Mouse (Mus musculus) MEL (cell line): ENCODE measurements around the gene Eml6. TPM values are rescaled to one million over a fixed set of nuclear protein-coding genes. Genes with fewer than 3 reads are reported as not detected.

ENCODE experiments used
- DNase-seq: peaks from one replicate; pipeline ENCODE4 v3.0.0; 2011; ENCODE audit warnings: low read depth, low spot score
- H3K27ac ChIP-seq: 2 replicates; pipeline ENCODE4 v1.5.1; 2012; ENCODE audit warnings: low read depth, mild to moderate bottlenecking, control low read depth, low read length, moderate library complexity; ENCODE audit not compliant: control insufficient read depth
- H3K27me3 ChIP-seq, 2 experiments: fragments of 150-350 bp in 1 of 2; sonication (generic) in 1 of 2; 2 replicates each; pipeline ENCODE4 v1.6.1; 2012; ENCODE audit warnings: low read length in 2 of 2, mild to moderate bottlenecking in 2 of 2, improper control_type of control experiment in 1 of 2, moderate library complexity in 1 of 2; ENCODE audit not compliant: insufficient read depth in 2 of 2, control insufficient read depth in 1 of 2
- H3K36me3 ChIP-seq, 2 experiments: 2 replicates each; pipeline ENCODE4 v1.6.1; 2012 to 2014; ENCODE audit warnings: low read length in 2 of 2, improper control_type of control experiment in 1 of 2, inconsistent platforms in 1 of 2, mild to moderate bottlenecking in 1 of 2; ENCODE audit not compliant: insufficient read depth in 2 of 2, control insufficient read depth in 1 of 2
- H3K4me1 ChIP-seq, 2 experiments: fragments of 150-350 bp in 1 of 2; sonication (generic) in 1 of 2; 2 replicates each; pipeline ENCODE4 v1.6.1; 2012; ENCODE audit warnings: low read length in 2 of 2, improper control_type of control experiment in 1 of 2, mild to moderate bottlenecking in 1 of 2; ENCODE audit not compliant: insufficient read depth in 2 of 2, control insufficient read depth in 1 of 2
- H3K4me3 ChIP-seq, 2 experiments: fragments of 150-350 bp in 1 of 2; sonication (generic) in 1 of 2; 2 replicates each; pipeline ENCODE4 v1.5.1; 2012; ENCODE audit warnings: low read depth in 2 of 2, low read length in 2 of 2, mild to moderate bottlenecking in 2 of 2, moderate library complexity in 2 of 2, control low read depth in 1 of 2, improper control_type of control experiment in 1 of 2; ENCODE audit not compliant: control insufficient read depth in 1 of 2, insufficient read depth in 1 of 2
- H3K79me2 ChIP-seq: 2 replicates; pipeline ENCODE4 v1.6.1; 2012; ENCODE audit warnings: mild to moderate bottlenecking, low read length, moderate library complexity; ENCODE audit not compliant: control insufficient read depth, poor library complexity, insufficient read depth
- H3K9ac ChIP-seq: 2 replicates; pipeline ENCODE4 v1.6.1; 2012; ENCODE audit warnings: low read depth, mild to moderate bottlenecking, control low read depth, low read length, moderate library complexity; ENCODE audit not compliant: control insufficient read depth, poor library complexity, severe bottlenecking
- H3K9me3 ChIP-seq: fragments of 150-350 bp; sonication (generic); replicated peaks from 2 replicates; pipeline ENCODE4 v1.6.1; 2012; ENCODE audit warnings: mild to moderate bottlenecking, low read length, improper control_type of control experiment, moderate library complexity; ENCODE audit not compliant: insufficient read depth
- BHLHE40 ChIP-seq: IDR thresholded peaks from 2 replicates; pipeline ENCODE4 v1.6.1; 2012; ENCODE audit warnings: low read depth, mild to moderate bottlenecking, inconsistent platforms, low read length, improper control_type of control experiment, borderline replicate concordance
- CTCF ChIP-seq, 3 experiments: IDR thresholded peaks in 2 of 3; conservative IDR thresholded peaks in 1 of 3; 2 replicates each; pipeline ENCODE4 v1.5.1; 2011 to 2012; ENCODE audit warnings: low read length in 3 of 3, low read depth in 2 of 3, mild to moderate bottlenecking in 2 of 3, improper control_type of control experiment in 1 of 3, inconsistent platforms in 1 of 3, mixed read lengths in 1 of 3, moderate library complexity in 1 of 3; ENCODE audit not compliant: control insufficient read depth in 1 of 3, insufficient read depth in 1 of 3, poor library complexity in 1 of 3, severe bottlenecking in 1 of 3
- E2F4 ChIP-seq: IDR thresholded peaks from 2 replicates; pipeline ENCODE4 v1.6.1; 2011; ENCODE audit warnings: low read depth, low read length, improper control_type of control experiment, borderline replicate concordance
- ETS1 ChIP-seq: IDR thresholded peaks from 2 replicates; pipeline ENCODE4 v1.6.1; 2012; ENCODE audit warnings: low read depth, mild to moderate bottlenecking, inconsistent platforms, low read length, improper control_type of control experiment, moderate library complexity
- GABPA ChIP-seq: IDR thresholded peaks from 2 replicates; pipeline ENCODE4 v1.6.1; 2012; ENCODE audit warnings: low read depth, mild to moderate bottlenecking, inconsistent platforms, low read length, improper control_type of control experiment, moderate library complexity
- MAX ChIP-seq: IDR thresholded peaks from 2 replicates; pipeline ENCODE4 v1.6.1; 2011; ENCODE audit warnings: low read length, improper control_type of control experiment
- MEF2A ChIP-seq: IDR thresholded peaks from 2 replicates; pipeline ENCODE4 v1.6.1; 2014; ENCODE audit warnings: low read depth, mild to moderate bottlenecking, inconsistent platforms, low read length, improper control_type of control experiment; ENCODE audit not compliant: poor library complexity, insufficient replicate concordance, severe bottlenecking; ENCODE audit errors: extremely low read depth
- NELFE ChIP-seq: IDR thresholded peaks from 2 replicates; pipeline ENCODE4 v1.6.1; 2011; ENCODE audit warnings: low read depth, low read length, improper control_type of control experiment
- NRF1 ChIP-seq: IDR thresholded peaks from 2 replicates; pipeline ENCODE4 v1.6.1; 2014; ENCODE audit warnings: low read depth, mild to moderate bottlenecking, inconsistent platforms, low read length, improper control_type of control experiment, moderate library complexity; ENCODE audit not compliant: poor library complexity, insufficient read depth, severe bottlenecking
- POLR2A ChIP-seq, 2 experiments: IDR thresholded peaks; 2 replicates each; pipeline ENCODE4 v1.6.1; 2011 to 2012; ENCODE audit warnings: low read length in 2 of 2, mild to moderate bottlenecking in 2 of 2, control low read depth in 1 of 2, improper control_type of control experiment in 1 of 2, low read depth in 1 of 2, moderate library complexity in 1 of 2; ENCODE audit not compliant: control insufficient read depth in 1 of 2, insufficient read depth in 1 of 2, poor library complexity in 1 of 2
- POLR2AphosphoS5 ChIP-seq: IDR thresholded peaks from 2 replicates; pipeline ENCODE4 v1.6.1; 2012; ENCODE audit warnings: low read depth, borderline replicate concordance, mild to moderate bottlenecking, inconsistent platforms, low read length, moderate library complexity, mixed read lengths
- RAD21 ChIP-seq: IDR thresholded peaks from 2 replicates; pipeline ENCODE4 v1.6.1; 2011; ENCODE audit warnings: mild to moderate bottlenecking, low read depth, low read length, improper control_type of control experiment
- SIN3A ChIP-seq: IDR thresholded peaks from 2 replicates; pipeline ENCODE4 v1.6.1; 2012; ENCODE audit warnings: low read length, improper control_type of control experiment, inconsistent platforms
- SMC3 ChIP-seq: IDR thresholded peaks from 2 replicates; pipeline ENCODE4 v1.6.1; 2011; ENCODE audit warnings: low read depth, low read length, improper control_type of control experiment
- TAL1 ChIP-seq: IDR thresholded peaks from 2 replicates; pipeline ENCODE4 v1.6.1; 2012; ENCODE audit warnings: mild to moderate bottlenecking, inconsistent platforms, low read length, moderate library complexity, mixed read lengths
- TCF12 ChIP-seq: IDR thresholded peaks from 2 replicates; pipeline ENCODE4 v1.6.1; 2014; ENCODE audit warnings: low read depth, mild to moderate bottlenecking, inconsistent platforms, low read length, improper control_type of control experiment, moderate library complexity
- USF2 ChIP-seq, 2 experiments: IDR thresholded peaks; 2 replicates each; pipeline ENCODE4 v1.6.1; 2011 to 2012; ENCODE audit warnings: improper control_type of control experiment in 2 of 2, low read length in 2 of 2, borderline replicate concordance in 1 of 2, inconsistent platforms in 1 of 2, low read depth in 1 of 2, mild to moderate bottlenecking in 1 of 2; ENCODE audit not compliant: insufficient read depth in 1 of 2
- ZC3H11A ChIP-seq: IDR thresholded peaks from 2 replicates; pipeline ENCODE4 v1.6.1; 2012; ENCODE audit warnings: low read depth, mild to moderate bottlenecking, inconsistent platforms, low read length, improper control_type of control experiment
- ZMIZ1 ChIP-seq: IDR thresholded peaks from 2 replicates; pipeline ENCODE4 v1.6.1; 2012; ENCODE audit warnings: low read depth, mild to moderate bottlenecking, inconsistent platforms, low read length, improper control_type of control experiment, moderate library complexity
- ZNF384 ChIP-seq: IDR thresholded peaks from 2 replicates; pipeline ENCODE4 v1.6.1; 2012; ENCODE audit warnings: low read depth, mild to moderate bottlenecking, inconsistent platforms, low read length, improper control_type of control experiment
- polyA plus RNA-seq, 2 experiments: library from polyadenylated mRNA; stranded (reverse) in 1 of 2; unstranded in 1 of 2; fragments of >175 nt in 1 of 2; fragments of >200 nt in 1 of 2; gene quantifications; 2 replicates each; pipeline versions ENCODE4 v1.2.1 to v1.2.4; 2012; ENCODE audit warnings: low replicate concordance in 2 of 2, low read depth in 1 of 2; ENCODE audit not compliant: insufficient read length in 2 of 2, insufficient read depth in 1 of 2, missing spikeins in 1 of 2
- total RNA-seq: library from RNA; depleted of rRNA; stranded (reverse); fragments of 300-350 nt; gene quantifications from 2 replicates; pipeline ENCODE4 v1.2.3, GENCODE M21; 2012

The Eml6 gene
- total and polyA plus RNA-seq, 3 experiments, result 2.7 to 2.8 TPM; not detected in 1

DNA sequence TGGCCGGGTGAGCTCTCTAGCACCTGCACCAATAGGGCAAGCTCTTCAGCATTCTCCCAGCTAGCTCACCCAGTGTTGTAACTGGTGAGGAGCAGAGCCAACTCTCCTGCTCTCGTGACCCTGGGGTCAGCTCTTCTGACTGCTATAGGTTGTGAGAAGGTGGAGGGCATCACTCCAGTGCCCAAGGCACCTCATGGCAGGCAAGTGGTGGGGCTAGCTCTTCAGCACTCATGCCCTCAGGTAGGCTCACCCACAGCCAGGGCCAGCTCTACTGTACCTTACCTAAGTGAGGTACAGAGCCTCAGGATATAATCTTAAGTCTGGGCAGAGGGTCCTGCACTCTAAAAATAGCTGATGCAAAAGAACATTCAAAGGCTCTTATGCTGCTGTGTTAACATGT is 286.1 kb downstream of the Eml6 start (continued):
- TF ChIP-seq SIN3A (no peak), TCF12 (no peak)

DNA sequence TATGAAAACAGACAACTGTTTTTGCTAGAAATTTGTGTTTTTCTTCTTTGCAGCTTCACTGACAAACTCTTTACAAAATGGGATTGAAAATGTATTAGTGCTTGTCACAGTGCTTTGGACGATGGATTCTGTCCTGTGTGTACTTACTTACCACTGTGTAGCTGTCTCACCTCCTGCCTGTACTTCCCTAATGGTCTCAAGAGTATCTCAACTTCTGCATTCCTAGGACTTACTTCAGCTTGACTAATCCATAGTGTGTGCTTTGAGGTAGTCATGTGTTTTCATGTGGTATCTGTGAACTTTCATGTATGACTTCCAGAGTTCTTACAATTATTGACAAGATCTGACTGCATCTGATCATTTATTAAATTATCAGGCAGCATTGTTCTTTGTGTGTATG is 297.9 kb downstream of the Eml6 start:
- Histone ChIP-seq H3K4me1 (peaks cover 0 to 2% of the 10 kb centered on the region in 2 experiments; a peak in 1 of 4 replicates), H3K4me3 (no peak overlapping the region), H3K27me3 (no peaks in the 10 kb centered on the region), H3K79me2 (peaks cover 6% of the 10 kb centered on the region; the same call in 1 of the 2 replicates), H3K27ac (no peak overlapping the region), H3K9ac (no peak overlapping the region), H3K9me3 (no peaks in the 10 kb centered on the region), H3K36me3 (peaks cover 3 to 6% of the 10 kb centered on the region in 2 experiments; a peak in 3 of 4 replicates)
- peak; percentile 76 for DNase-seq
- TF ChIP-seq BHLHE40, result no peak
- TF ChIP-seq RAD21, result no peak
- TF ChIP-seq GABPA, result no peak
- no peak for TF ChIP-seq POLR2A (IDR thresholded peaks at IDR 0.05; ENCODE audit: control insufficient read depth in 1 of 2, insufficient read depth in 1 of 2, low read depth in 1 of 2, low read length in 2 of 2, poor library complexity in 1 of 2)
- TF ChIP-seq ETS1, result no peak
- no peak for TF ChIP-seq SMC3
- TF ChIP-seq MAX, result 0 out of 2 replicates have a peak, but pooled peaks have one; percentile 15
- TF ChIP-seq POLR2AphosphoS5, result no peak

DNA sequence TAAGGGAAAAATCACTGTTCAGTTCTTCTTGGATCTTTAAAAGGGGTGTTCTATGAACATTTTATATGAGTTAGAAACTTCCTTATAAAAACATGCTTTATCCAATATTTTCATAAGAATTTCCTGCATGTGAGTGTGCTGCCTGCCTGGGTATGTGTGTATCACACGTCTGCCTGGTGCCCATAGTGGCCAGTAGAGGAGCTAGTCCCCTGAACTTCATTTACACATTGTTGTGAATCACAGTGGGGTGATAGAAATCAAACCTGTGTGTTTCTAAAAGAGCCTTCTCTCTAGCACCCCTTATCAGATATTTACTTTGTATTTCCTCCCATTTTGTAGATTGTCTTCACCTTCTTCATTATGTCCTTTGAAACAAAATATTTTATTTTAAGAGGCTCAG is 300.2 kb downstream of the Eml6 start:
- no peak overlapping the region for H3K27ac ChIP-seq
- no peak overlapping the region for H3K9ac ChIP-seq
- H3K79me2 ChIP-seq, result peaks cover 13% of the 10 kb centered on the region; the same call in 1 of the 2 replicates
- H3K27me3 ChIP-seq, result no peaks in the 10 kb centered on the region
- H3K36me3 ChIP-seq, result peaks cover 3 to 6% of the 10 kb centered on the region in 2 experiments; a peak in 3 of 4 replicates
- H3K4me3 ChIP-seq, result no peak overlapping the region
- H3K4me1 ChIP-seq, result peaks cover 0 to 2% of the 10 kb centered on the region in 2 experiments; a peak in 1 of 4 replicates
- H3K9me3 ChIP-seq, result no peaks in the 10 kb centered on the region
- no peak for DNase-seq
- TF ChIP-seq USF2 (IDR thresholded peaks at IDR 0.05; ENCODE audit: borderline replicate concordance in 1 of 2, insufficient read depth in 1 of 2, low read depth in 1 of 2, low read length in 2 of 2) (no peak), CTCF (IDR thresholded peaks at IDR 0.05 in 2 of 3, conservative IDR thresholded peaks at IDR 0.05 in 1 of 3; ENCODE audit: control insufficient read depth in 1 of 3, insufficient read depth in 1 of 3, low read depth in 2 of 3, low read length in 3 of 3, poor library complexity in 1 of 3, severe bottlenecking in 1 of 3) (peak in 1 of 3 experiments; percentile 15; a peak in 1 of 6 replicates)

- Histone ChIP-seq H3K9me3 (no peaks in the 10 kb centered on the region), H3K36me3 (peaks cover 2 to 4% of the 10 kb centered on the region in 2 experiments; a peak in 3 of 4 replicates), H3K4me1 (peaks cover 0 to 2% of the 10 kb centered on the region in 2 experiments; a peak in 1 of 4 replicates), H3K9ac (no peak overlapping the region), H3K79me2 (peaks cover 13% of the 10 kb centered on the region; the same call in 1 of the 2 replicates), H3K27ac (no peak overlapping the region), H3K27me3 (no peaks in the 10 kb centered on the region), H3K4me3 (no peak overlapping the region)
- TF ChIP-seq MEF2A (no peak), E2F4 (no peak), ZMIZ1 (no peak), POLR2A (IDR thresholded peaks at IDR 0.05; ENCODE audit: control insufficient read depth in 1 of 2, insufficient read depth in 1 of 2, low read depth in 1 of 2, low read length in 2 of 2, poor library complexity in 1 of 2) (no peak), ZNF384 (no peak), NELFE (no peak), MAX (no peak), POLR2AphosphoS5 (no peak), ZC3H11A (no peak), NRF1 (no peak), SMC3 (no peak), TAL1 (no peak)
- DNase-seq, result no peak
Measured at GRCm38 (mm10) chr11:29725167-29725566, 300.7 kb downstream of the Eml6 start.
